Mouse (Mus musculus) left cerebral cortex, postnatal 25 days (tissue): ENCODE results near the gene Pnldc1. TPM values are rescaled to one million over a fixed set of nuclear protein-coding genes. Genes with fewer than 3 reads are reported as not detected.
"Not testable (repeated sequence)": the region's sequence is repeated elsewhere in the genome, so short reads cannot be mapped to it uniquely, and the experiment has no call there.

Experiments
- DNase-seq, 2 experiments: peaks; one replicate each; pipeline ENCODE4 v3.0.0; 2022; ENCODE audit warnings: low spot score in 2 of 2, mixed read lengths in 1 of 2
- intact Hi-C: fragments of 180-260 bp; cut with DNase I; formaldehyde crosslinking; loops from one replicate; pipeline ENCODE4 v1.15.1; 2025
- total RNA-seq, 2 experiments: library from RNA; stranded (reverse); gene quantifications; 2 replicates each; pipeline ENCODE4 v1.2.3; 2021

Gene Pnldc1
- total RNA-seq, 2 experiments from 2014 or later, result 2.3 to 2.7 TPM

GRCm38 (mm10) chr17:12915488-12915880, 5.5 kb upstream of the Pnldc1 start, which contains the start of gene Tcp1:
Gene Tcp1, plus strand, starts transcription at chr17:12915701.
- intact Hi-C loops, result loop anchor here (5.0 kb wide), 2 partner anchors 47 to 77 kb away; partner anchors contain the start of genes Acat2 and Wtap
- DNase-seq, result no peak

- no peak for DNase-seq
- intact Hi-C loops, result no loop called here
Measured at GRCm38 (mm10) chr17:12910391-12910790, 361 bp upstream of the Pnldc1 start.

GRCm38 (mm10) chr17:12906436-12906835, 3.6 kb downstream of the Pnldc1 start:
- intact Hi-C loops, result no loop called here
- DNase-seq, result peak in 1 of 2 experiments; percentile 45

DNA sequence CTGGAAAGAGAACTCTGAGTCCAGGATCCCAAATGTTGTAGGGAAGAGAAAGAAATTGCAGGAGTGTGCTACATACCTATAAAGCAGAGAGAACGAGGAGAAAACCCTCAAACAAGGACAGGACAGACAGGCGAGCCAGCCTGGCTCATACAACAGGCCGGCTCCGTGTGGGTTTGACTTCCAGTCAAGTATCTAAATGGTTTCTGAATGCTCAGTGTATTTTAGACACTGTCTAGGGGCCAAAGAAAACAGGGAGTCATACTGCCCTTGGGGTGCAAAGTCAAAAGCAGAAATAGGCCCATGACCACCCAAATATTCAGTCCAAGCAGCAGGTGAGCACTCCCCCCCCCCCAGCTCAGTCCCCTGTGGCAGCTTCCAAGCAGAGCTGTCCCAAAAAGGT, 4.2 kb downstream of the Pnldc1 start:
- no peak for DNase-seq
- intact Hi-C loops, result no loop called here

DNA sequence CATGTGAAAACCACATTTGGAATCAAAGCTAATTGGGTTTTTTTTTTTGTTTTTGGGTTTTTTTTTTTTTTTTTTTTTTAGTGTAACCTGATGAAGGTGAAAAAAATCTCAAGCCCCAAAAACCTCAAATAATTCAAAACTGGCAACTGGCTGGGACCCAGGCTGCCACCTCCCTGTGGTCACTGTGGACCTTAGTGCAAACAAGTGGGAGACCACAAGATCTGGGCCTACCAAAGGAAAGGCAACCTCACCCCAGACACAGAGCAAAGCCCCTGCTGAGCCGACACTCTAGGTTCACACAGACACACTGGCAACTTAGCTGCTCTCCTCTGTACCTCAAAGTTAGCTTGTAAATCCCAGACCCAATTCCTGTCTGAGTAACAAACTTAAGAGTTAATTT, 5.7 kb downstream of the Pnldc1 start:
- no peak for DNase-seq
- intact Hi-C loops, result no loop called here

DNA sequence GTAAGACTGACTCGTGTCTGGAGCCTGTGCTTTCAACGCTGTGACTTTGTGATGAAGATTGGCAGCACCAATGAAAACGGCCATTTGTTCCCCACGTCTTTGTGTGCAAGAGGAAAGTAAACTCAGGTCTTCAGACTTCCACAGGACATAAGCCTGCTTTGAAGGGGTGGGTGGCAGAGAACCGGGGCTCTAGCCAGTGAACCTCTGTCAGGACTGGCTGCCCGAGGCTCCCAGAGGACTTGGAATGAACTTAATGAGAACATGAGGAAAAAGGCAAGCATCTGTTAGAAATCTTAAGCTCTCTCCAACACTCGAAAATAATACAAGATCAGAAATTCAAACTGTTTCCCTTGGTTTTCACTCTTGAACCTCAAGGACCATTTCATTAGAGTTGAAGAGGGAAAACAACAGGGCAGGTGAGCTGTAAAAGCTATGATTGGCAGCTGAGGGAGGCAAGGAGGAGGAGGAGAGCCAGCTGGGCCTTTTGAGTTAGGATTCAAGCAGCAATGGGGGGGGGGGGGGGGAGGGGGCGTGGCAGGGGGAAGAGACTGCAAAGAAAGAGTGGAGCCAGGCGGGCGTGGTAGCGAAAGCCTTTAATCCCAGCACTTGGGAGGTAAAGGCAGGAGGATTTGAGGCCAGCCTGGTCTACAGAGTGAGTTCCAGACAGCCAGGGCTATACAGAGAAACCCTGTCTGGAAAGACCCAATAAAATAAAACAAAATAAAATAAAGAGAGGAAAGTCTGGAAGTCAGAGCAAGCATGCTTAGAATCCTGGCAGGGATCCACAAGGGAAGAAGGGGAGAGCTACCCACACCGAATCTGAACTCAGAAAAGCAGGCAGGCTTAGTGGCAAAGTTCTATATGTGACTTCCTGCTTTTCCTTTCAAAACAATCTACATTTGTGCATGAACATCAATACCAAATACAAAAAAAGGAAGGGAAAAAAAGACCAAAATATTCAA, 6.4 kb downstream of the Pnldc1 start:
- intact Hi-C loops, result no loop called here
- no peak for DNase-seq

- no peak for DNase-seq
- intact Hi-C loops, result no loop called here
Measured at GRCm38 (mm10) chr17:12902291-12902690, 7.7 kb downstream of the Pnldc1 start.

GRCm38 (mm10) chr17:12898607-12899006, 11.4 kb downstream of the Pnldc1 start:
- DNase-seq, intact Hi-C loops: not testable (repeated sequence)

- intact Hi-C loops, result no loop called here
- DNase-seq, result no peak
Measured at GRCm38 (mm10) chr17:12897674-12898073, 12.4 kb downstream of the Pnldc1 start.

GRCm38 (mm10) chr17:12892033-12892432, 18.0 kb downstream of the Pnldc1 start:
- intact Hi-C loops, result no loop called here
- DNase-seq, result no peak

DNA sequence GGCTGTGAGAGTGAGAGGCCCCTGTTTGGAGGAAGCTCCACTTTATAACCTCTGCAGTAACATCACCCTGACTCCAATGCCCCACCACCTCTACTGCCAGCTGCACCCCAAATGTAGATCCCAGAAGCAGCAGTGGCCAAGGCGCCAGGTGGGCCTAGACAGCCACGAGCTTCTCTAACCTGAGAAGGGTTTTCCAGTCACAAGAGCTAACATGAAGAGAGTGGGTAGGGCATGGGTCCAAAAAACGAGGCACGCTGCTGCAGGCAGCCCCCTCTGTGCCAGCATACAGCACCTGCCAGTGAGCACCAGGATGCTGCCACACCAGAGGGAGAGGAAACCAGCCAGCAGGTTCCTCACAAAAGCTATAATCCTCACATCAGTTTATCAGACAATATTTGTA, 19.0 kb downstream of the Pnldc1 start:
- no peak for DNase-seq
- intact Hi-C loops, result no loop called here

DNA sequence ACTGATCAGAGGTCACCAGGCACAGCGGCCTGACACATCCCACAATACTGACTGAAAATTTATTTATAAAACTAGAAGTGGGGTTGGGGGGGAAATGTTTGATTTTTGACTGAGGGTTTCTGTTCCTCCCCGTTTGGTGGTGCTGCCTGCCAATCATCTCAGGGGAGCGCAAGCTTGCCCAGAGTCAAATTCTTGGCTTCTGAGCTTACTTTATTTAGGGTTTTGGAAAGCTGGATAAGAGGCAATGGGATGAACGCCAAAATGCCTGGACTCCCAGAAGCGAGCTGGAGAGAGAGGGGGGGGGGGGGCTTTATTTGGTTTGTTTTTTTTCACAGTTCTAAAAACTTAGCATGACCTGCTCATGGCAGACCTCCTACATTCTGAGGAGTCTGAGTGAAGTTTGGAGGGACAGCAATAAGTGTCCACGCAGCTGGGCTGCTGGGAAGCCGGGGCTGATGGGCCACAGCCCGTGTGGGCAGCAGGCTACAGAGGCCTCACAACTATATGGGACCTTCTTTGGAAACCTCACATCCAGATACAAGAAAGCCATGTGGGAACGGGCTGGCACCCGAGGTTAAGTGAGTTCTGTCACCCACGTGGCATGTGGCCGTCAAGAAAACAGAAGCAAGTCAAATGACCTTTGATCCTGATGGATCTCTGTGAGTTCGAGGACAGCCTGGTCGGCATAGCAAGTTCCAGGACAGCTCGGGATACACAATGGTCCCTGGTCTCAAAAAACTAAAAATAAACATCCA, 22.8 kb downstream of the Pnldc1 start:
- intact Hi-C loops, result no loop called here
- no peak for DNase-seq

DNA sequence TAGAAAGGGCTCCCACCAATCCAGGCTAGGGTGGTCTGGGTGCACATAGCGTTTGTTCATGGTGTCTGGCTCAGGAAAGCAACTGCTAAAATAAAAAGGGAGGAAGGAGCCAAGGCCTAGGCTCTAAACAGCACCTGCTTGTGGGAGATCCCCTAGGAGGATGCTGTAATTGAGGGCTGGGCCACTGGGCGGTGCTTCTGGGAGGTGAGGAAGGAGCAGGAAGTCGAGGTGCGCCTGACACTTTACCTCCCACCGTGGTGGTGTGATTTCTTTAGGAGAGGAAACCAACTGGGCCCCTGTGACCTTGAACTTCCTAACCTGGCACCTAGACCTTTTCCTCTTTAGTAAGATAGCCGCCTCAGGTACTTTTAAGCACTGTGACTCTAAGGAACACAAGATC, 23.4 kb downstream of the Pnldc1 start:
- intact Hi-C loops, result no loop called here
- DNase-seq, result no peak

DNA sequence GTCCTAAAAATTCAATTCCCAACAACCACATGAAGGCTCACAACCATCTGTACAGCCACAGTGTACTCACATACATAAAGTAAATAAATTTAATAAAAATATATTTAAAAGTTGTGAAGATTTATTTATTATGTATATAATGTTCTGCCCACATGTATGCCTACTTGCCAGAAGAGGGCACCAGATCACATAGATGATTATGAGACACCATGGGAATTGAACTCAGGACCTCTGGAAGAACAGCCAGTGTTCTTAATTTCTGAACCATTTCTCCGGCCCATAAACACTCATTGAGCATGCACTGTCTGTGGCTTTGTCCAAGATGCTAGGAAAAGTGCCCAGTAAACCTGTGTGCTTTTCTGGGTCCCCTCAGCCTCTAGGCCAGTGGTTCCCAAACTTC, 28.8 kb downstream of the Pnldc1 start:
- intact Hi-C loops, result loop anchor here (5.0 kb wide), 1 partner anchor 111 kb away; the partner anchor contains the start of gene Wtap
- no peak for DNase-seq

- peak; percentile 87 to 93 for DNase-seq
- intact Hi-C loops, result loop anchor here (5.0 kb wide), 1 partner anchor 112 kb away; the partner anchor contains the start of gene Wtap
Measured at GRCm38 (mm10) chr17:12880178-12880577, 29.9 kb downstream of the Pnldc1 start.

DNA sequence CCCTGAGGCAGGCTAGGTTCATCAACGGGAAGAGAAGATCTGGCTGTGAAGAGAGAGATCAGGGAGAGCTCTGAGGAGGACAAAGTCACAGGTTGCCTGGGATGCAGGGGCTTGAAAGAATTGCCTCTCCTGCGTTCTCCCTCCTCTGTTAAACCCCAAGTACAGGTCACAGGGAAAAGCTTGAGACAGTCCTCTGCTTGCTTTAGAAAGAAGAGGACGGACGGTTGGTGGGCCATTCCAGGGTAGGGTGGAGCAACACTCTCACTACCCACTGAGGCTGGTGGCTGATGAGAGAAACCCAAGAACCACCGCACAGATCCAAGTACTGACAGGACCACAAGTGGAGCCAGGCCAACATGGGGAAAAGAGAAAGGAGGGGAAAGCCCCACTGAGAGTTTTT, 34.3 kb downstream of the Pnldc1 start, which contains the start of gene Mrgprh:
TSS of gene Mrgprh (plus strand) at position 301 of the 400 bp plus-strand sequence.
- no peak for DNase-seq
- intact Hi-C loops, result no loop called here

DNA sequence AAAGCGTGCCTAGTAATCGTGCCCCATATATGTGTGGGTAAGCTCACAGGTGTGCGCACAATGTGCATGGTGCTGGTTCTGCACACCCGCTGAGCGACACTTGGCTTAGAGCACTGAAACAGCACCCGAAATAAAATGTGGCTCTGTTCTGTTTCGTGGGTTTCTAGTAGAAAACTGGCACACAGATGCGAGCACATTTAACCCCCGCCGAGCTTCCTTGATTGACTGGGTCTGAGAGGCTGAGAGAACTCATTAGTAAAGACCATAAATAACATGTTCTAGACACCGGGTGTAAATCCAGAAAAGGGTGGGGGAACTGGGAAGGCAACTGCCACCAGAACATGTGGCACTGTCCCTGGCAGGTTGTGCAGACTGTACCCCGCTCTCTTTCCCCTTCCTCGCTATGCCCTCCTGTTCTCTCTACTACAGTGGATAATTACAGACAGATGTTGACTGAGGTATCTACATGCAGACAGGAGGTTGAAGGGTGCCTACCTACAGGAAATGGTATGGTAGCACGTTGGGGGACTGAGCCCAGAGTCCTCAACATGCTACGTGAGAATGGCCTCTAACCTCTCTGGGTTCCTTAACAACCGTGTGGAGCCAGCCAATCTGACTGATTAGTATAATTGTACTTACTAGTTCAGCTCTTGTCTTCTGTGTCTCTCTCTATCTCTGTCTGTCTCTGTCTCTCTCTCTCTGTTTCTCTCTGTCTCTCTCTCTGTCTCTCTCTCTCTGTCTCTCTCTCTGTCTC, 37.6 kb downstream of the Pnldc1 start:
- intact Hi-C loops, result no loop called here
- peak; percentile 39 to 74 for DNase-seq

DNA sequence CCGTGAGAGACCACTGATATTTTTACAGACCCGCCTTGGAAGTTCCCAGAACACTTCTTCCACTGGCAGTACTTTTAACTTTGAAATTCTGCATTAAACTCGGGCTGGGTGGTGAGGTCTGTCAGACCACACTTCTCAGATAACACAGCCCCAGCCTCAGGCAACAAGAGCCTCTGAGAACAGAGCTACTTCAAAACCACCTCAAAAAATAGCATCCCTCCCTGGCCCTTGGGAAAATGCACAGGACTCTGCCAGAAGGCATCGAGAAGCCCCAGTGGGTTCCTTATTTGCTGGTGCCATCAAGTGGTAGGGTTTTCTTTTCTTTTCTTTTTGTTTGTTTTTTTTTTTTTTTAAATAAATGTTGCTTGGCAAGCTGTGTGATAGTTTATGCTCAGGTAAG, 41.4 kb downstream of the Pnldc1 start:
- peak in 1 of 2 experiments; percentile 52 for DNase-seq
- intact Hi-C loops, result loop anchor here (5.0 kb wide), 1 partner anchor 451 kb away; no protein-coding TSS in a partner anchor

GRCm38 (mm10) chr17:12868043-12868442, 42.0 kb downstream of the Pnldc1 start, which contains the start of gene Mas1:
Gene Mas1, minus strand, starts transcription at chr17:12868143.
- intact Hi-C loops, result loop anchor here (5.0 kb wide), 1 partner anchor 451 kb away; no protein-coding TSS in a partner anchor
- DNase-seq, result no peak
